Mouse (Mus musculus): ENCODE measurements around the gene Tnni1. TPM values are rescaled to one million over a fixed set of nuclear protein-coding genes. Genes with fewer than 3 reads are reported as not detected.

Tnni1 gene
- polyA plus RNA-seq, 1 experiment: 2.6 TPM

DNA sequence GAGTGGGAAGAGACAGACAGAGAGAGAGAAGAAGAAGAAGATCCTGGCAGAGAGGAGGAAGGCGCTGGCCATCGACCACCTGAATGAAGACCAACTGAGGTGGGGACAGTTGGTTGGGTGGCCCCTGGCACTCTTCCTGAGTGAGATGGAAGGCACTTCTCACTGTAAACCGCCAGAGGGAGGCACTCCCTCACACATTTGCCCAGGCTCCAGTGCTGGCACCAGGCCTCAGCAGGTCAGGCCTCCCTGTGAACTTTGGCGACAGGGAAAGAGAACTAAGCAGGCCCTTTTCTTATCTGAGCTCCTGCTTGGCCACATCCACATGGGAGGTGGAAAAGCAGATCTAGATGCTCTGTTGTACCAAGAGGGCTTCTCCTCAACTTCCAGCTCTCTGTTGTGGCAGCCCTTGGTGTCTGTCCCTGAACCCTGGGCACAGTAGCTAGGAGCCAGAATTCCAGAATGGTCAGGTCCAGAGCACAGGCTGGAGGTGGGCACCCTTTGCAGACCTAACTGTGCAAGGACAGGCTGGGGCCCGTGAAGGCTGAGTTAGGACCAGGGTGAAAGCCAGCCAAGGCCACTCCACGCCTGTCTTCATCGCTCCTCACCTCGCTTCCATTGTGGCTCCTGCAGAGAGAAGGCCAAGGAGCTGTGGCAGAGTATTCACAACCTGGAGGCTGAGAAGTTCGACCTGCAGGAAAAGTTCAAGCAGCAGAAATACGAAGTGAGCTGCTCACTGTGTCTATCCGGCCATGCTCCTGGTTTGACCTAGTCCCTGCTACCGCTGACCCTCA is 71.7 kb downstream of the Tnni1 start:
- DNase-seq (ENCODE audit: low read depth): peak; percentile 38
- no peak for TF ChIP-seq POLR2A (IDR thresholded peaks at IDR 0.05; ENCODE audit: borderline replicate concordance, extremely low read depth, insufficient read depth, insufficient read length, poor library complexity, severe bottlenecking)
- peak; percentile 55; the same call in 1 of the 2 replicates for TF ChIP-seq CTCF (IDR thresholded peaks at IDR 0.05; ENCODE audit: borderline replicate concordance, extremely low read depth, insufficient read depth, insufficient read length)

DNA sequence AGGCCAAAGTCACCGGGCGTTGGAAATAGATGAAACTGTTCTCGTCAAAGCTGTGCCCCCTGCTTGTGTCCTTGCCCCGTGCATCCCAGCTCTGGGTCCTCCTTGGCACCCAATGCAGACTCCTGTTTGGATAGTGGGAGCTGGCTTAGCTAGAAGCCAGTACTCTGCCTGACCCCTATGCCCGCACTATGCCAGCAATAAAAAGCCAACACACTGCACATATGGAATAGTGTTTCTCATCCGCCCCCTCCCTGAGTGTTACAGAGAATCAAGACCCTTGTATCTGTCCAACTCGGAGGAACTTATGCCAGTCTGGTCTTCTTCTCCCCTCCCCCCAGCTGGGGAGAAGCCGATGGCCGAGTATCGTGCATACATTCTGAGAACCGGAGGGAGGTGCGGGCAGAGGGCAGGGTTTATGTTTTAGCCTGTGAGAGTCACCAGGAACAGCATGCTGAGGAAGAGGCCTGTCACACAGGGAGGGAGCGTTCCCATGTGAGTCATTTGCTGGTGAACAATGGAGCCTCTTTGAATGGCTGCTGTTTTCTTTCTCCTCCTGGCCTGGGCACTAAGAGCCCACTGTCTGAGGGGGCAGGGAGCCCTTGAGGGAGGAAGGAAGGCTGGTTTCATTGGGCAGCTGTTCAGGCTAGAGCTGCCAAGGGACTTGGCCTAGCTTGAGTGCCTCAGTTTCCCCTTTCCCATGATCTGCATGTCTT is 73.0 kb downstream of the Tnni1 start:
- TF ChIP-seq CTCF (IDR thresholded peaks at IDR 0.05; ENCODE audit: borderline replicate concordance, extremely low read depth, insufficient read depth, insufficient read length) (no peak), POLR2A (IDR thresholded peaks at IDR 0.05; ENCODE audit: borderline replicate concordance, extremely low read depth, insufficient read depth, insufficient read length, poor library complexity, severe bottlenecking) (no peak)
- peak; percentile 76 for DNase-seq (ENCODE audit: low read depth)

DNA sequence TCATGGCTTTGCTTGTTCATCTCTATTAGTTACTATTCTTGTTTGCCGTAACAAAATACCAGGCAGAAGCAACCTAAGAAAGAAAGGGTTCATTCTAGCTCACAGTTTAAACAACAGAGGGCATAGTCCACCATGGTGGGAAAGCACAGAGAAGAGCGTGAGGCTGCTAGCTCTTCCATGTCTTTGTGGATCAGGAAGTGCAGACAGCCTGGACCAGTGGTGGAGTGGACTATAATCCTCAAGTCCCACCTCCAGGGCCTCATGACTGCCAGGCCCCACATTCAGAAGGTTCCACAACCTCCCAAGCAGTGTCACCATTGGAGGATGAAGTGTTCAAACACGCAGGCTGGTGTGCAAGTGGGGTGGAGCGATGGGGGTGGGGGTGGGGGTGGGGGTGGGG is 74.0 kb downstream of the Tnni1 start:
- no peak for TF ChIP-seq CTCF (IDR thresholded peaks at IDR 0.05; ENCODE audit: borderline replicate concordance, extremely low read depth, insufficient read depth, insufficient read length)
- no peak for DNase-seq (ENCODE audit: low read depth)

DNA sequence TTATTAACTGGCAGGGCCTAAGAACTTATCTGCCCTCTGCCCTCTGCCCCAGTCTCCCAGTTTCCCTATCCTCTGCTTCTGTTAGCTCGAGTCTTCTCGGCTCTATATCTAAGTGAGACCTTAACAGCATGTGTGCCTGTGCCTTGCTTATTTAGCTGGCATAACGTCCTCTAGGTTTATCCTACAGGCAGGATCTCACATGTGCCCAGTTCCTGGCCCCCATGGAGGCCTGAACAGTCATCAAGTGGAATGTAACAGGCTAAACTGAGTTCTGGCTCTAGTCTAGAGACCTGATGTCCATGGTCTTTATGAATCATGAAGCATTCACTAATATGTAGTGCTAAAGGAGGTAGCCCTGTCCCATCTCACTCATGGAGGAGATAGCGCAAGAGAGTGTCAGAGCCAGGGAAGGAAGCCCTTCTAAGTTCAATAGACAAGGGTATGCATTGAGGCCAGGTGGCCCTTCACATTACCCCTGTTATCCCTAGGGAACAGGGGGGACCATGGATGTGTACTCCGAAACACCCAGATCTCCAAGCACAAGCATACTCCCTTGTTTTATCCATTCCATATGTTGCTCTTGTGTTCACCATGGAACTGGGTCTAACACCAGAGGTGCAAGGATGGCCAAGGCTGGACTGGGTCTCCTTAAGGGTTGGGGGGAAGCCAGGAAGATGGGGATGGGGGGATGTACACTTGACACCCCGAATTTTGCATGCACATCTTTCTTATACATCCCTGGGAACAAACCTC is 75.5 kb downstream of the Tnni1 start:
- no peak for TF ChIP-seq CTCF (IDR thresholded peaks at IDR 0.05; ENCODE audit: borderline replicate concordance, extremely low read depth, insufficient read depth, insufficient read length)
- no peak for TF ChIP-seq POLR2A (IDR thresholded peaks at IDR 0.05; ENCODE audit: borderline replicate concordance, extremely low read depth, insufficient read depth, insufficient read length, poor library complexity, severe bottlenecking)

DNA sequence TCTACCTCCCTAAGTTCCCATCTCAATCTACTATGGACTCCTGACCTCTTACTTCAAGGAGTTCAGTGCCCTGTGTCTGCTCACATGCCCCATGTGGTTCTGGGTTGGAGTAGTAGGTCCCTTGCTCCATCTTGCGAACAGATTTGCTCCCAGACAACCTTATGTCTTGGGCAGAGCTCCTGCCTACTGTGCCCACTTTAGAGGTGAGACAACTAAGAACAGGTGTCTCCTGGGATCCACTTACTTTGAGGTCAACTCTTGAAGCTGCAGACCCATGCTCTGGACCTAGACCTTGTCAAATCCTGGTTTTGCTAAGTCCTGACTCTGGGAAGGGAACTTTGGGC is 76.1 kb downstream of the Tnni1 start:
- no peak for DNase-seq (ENCODE audit: low read depth)
- TF ChIP-seq CTCF (IDR thresholded peaks at IDR 0.05; ENCODE audit: borderline replicate concordance, extremely low read depth, insufficient read depth, insufficient read length) (no peak), POLR2A (IDR thresholded peaks at IDR 0.05; ENCODE audit: borderline replicate concordance, extremely low read depth, insufficient read depth, insufficient read length, poor library complexity, severe bottlenecking) (no peak)

More for the DNA sequence above, 75.5 kb downstream of the Tnni1 start:
- no peak for DNase-seq (ENCODE audit: low read depth)

DNA sequence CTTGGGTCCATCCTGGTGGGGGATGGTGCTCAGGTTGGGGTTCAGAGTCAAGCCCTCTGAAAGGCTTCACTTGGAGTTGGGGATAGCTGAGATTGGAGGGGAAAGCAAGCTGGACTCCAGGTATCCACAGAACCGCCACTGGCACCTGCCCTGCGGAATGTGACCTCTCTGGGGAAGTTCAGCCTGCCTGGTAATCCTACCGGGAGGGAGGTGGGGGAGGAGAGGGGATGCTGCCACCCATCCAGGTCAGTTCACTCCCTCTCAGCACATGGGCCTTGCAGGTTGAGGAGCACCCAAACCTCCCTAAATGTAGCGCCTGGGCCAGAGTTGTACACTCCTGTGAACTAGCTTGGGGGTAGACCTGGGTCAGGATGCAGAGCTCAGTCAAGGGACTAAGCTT is 76.8 kb downstream of the Tnni1 start:
- TF ChIP-seq POLR2A (IDR thresholded peaks at IDR 0.05; ENCODE audit: borderline replicate concordance, extremely low read depth, insufficient read depth, insufficient read length, poor library complexity, severe bottlenecking): no peak
- DNase-seq (ENCODE audit: low read depth): no peak

DNA sequence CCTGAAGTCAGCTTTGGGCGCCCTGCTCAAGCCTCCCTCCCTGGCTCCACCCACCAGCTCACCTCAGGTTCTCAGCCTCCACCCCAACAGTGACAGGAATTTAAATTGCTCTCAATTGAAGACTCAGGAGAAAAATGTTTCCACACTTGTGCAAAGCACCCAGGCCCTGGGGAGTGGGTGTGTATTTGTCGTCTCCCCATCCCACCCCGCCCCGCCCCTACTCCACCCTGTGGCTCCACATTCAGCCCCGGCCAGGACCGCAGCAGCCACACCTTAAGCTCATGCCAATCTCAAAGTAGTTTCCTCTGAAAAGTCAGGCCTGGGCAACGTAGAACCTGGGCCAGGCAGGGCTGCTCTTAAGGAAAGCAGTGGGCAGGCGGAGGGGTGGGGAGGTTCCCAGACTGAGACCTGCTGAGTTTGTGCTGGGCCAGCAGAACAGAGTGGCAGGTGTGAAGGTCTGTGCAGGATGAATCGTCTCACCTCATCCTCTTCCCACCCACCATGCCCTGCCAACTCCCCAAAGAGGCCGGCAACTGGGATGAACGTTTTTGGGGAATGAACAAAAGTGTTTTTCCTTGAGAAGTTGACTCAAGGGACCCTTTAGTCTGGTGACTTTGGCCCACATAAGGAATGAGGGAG is 78.0 kb downstream of the Tnni1 start:
- DNase-seq (ENCODE audit: low read depth): no peak
- TF ChIP-seq CTCF (IDR thresholded peaks at IDR 0.05; ENCODE audit: borderline replicate concordance, extremely low read depth, insufficient read depth, insufficient read length) (no peak), POLR2A (IDR thresholded peaks at IDR 0.05; ENCODE audit: borderline replicate concordance, extremely low read depth, insufficient read depth, insufficient read length, poor library complexity, severe bottlenecking) (no peak)

DNA sequence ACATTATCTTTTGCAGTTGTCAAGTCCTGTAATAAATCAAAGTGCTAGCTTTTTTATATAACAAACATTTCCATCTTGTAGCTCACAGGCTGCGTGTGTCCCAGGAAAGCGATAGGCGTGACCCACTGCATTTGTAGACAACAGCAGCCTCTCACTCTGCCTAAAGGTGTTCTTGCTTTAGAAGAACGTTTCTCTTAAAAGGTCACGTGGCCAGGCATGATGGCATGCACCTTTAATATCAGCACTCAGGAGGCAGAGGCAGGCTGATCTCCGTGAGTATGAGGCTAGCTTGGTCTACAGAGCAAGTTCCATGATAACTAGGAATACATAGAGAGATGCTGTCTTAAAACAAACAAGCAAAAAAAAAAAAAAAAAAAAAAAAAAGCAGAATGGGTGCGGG is 79.3 kb downstream of the Tnni1 start:
- no peak for TF ChIP-seq POLR2A (IDR thresholded peaks at IDR 0.05; ENCODE audit: borderline replicate concordance, extremely low read depth, insufficient read depth, insufficient read length, poor library complexity, severe bottlenecking)
- TF ChIP-seq CTCF (IDR thresholded peaks at IDR 0.05; ENCODE audit: borderline replicate concordance, extremely low read depth, insufficient read depth, insufficient read length): no peak
- DNase-seq (ENCODE audit: low read depth): no peak

Other genes starting within 250 kb of the Tnni1 start
- gene Nav1, start 172.1 kb upstream of the Tnni1 start, polyA plus RNA-seq (2012; rRNA removed): 54.0 and 92.9 TPM in 2 replicates
- gene Csrp1, start 59.4 kb upstream of the Tnni1 start, polyA plus RNA-seq (2012; rRNA removed): 28.4 and 29.1 TPM in 2 replicates
- gene Phlda3, start 13.3 kb upstream of the Tnni1 start, polyA plus RNA-seq (2012; rRNA removed): 18.6 and 20.1 TPM in 2 replicates
- gene Lad1, start 39.2 kb downstream of the Tnni1 start, polyA plus RNA-seq (2012; rRNA removed): 0.81 and 0.93 TPM in 2 replicates
- gene Tnnt2, start 56.9 kb downstream of the Tnni1 start, polyA plus RNA-seq (2012; rRNA removed): 0.71 and 1.0 TPM in 2 replicates
- gene Pkp1, start 139.8 kb downstream of the Tnni1 start, polyA plus RNA-seq (2012; rRNA removed): 1.8 and 2.6 TPM in 2 replicates
- gene Igfn1, start 226.9 kb downstream of the Tnni1 start, polyA plus RNA-seq (2012; rRNA removed): 0.04 and 0.11 TPM in 2 replicates
- gene Tmem9, start 228.7 kb downstream of the Tnni1 start, polyA plus RNA-seq (2012; rRNA removed): 132 and 152 TPM in 2 replicates

Measured in brain, embryonic 14.5 days (tissue).